Mouse (Mus musculus) CH12.LX (cell line): ENCODE measurements around the gene Grip1.

Experiments
- CHD1 ChIP-seq: IDR thresholded peaks from 2 replicates; pipeline ENCODE4 v1.6.1; 2012; ENCODE audit warnings: low read depth, low read length, improper control_type of control experiment, inconsistent platforms
- CTCF ChIP-seq, 2 experiments: IDR thresholded peaks in 1 of 2; conservative IDR thresholded peaks in 1 of 2; 2 replicates each; pipeline ENCODE4 v1.5.1; 2011 to 2012; ENCODE audit warnings: low read depth in 2 of 2, low read length in 2 of 2, improper control_type of control experiment in 1 of 2, inconsistent platforms in 1 of 2, mild to moderate bottlenecking in 1 of 2, moderate library complexity in 1 of 2
- POLR2A ChIP-seq: IDR thresholded peaks from 2 replicates; pipeline ENCODE4 v1.6.1; 2011; ENCODE audit warnings: low read depth, mild to moderate bottlenecking, improper control_type of control experiment, low read length

DNA sequence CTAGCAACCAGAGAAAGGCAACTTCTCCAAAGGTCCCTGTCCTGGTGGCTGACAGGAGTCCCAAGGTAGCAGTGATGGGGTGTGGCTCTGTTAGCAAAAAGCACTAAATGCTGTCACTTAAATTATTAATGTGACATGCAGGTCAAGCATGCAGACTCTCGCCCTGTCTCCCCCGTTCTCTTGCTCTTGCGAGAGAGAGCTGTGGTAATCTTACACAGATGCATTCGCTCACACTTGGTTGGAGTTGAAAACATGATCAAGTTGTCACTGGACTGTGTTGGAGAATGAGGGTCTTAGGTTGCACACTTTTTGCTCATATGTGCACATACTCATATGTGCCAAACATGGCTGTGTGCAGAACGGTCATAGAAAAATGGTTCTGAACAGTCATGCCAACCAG is 176.8 kb downstream of the Grip1 start:
- no peak for TF ChIP-seq CHD1
- TF ChIP-seq POLR2A = no peak
- TF ChIP-seq CTCF (conservative IDR thresholded peaks at IDR 0.05 in 1 of 2, IDR thresholded peaks at IDR 0.05 in 1 of 2; ENCODE audit: low read depth in 2 of 2, low read length in 2 of 2) = no peak
